Mouse (Mus musculus): Measurements from ENCODE around the gene Tapbp. TPM values are rescaled to one million over a fixed set of nuclear protein-coding genes. Genes with fewer than 3 reads are reported as not detected.

Tapbp gene
- polyA plus RNA-seq, 1 experiment = 225 TPM

DNA sequence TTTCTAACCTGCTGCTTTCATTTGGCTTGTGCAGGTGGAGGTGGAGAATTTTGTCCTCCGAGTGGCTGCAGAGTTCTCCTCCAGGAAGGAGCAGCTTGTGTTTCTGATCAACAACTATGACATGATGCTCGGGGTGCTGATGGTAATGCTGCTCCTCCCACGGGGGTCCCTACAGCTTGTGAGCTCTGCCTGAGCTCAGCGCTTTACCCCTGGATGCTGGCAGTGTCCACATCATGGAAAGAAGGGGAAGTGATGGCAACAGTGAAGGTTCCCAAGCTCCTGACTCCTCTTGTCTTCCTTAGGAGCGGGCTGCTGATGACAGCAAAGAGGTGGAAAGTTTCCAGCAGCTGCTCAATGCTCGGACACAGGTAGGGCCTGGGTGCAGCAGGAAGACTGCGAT, 47.2 kb downstream of the Tapbp start:
- Histone ChIP-seq H3K4me1 (ENCODE audit: control insufficient read depth, insufficient read depth, low read length) (no peaks in the 10 kb centered on the region), H3K4me3 (replicated peaks; ENCODE audit: extremely low read depth, low read depth, low read length) (no peak overlapping the region)
- no peak for TF ChIP-seq CTCF (IDR thresholded peaks at IDR 0.05; ENCODE audit: insufficient read depth, low read length)
- TF ChIP-seq POLR2A (IDR thresholded peaks at IDR 0.05; ENCODE audit: borderline replicate concordance, extremely low read depth, low read depth, low read length) = no peak
- no peak for DNase-seq
- WGBS = 91% methylated on average over 7 of the region's 7 CpGs

DNA sequence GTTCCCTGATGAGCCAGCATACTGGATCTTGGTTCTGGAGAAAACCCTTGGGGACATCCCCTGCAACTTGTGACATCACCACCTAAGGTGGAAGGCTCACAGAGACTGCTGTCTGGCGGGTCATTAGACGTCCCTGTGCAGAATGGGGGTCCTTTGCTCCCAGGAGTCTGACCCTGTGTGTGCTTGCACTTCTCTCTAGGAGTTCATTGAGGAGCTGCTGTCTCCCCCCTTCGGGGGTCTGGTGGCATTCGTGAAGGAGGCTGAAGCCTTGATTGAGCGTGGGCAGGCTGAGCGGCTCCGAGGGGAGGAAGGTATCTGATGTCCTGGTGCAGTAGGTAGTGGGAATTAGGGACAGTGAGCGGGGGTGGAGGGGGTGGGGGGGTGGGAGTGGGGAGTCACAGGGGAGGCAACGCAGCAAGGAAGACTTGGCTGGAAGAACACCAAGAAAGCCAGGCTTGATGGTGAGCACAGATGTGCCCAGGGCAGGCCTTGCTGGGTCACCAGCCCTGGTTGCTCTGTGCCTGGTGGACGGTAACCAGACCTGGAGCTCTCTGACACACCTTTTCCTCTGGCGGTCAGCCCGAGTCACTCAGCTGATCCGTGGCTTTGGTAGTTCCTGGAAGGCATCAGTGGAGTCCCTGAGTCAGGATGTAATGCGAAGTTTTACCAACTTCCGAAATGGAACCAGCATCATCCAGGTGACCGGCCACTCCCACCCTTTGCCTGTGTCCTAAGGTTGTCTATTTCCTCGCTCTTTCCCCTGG, 49.6 kb downstream of the Tapbp start:
- 89% methylated on average over 17 of the region's 17 CpGs for WGBS
- Histone ChIP-seq H3K4me3 (replicated peaks; ENCODE audit: extremely low read depth, low read depth, low read length) (no peak overlapping the region), H3K4me1 (ENCODE audit: control insufficient read depth, insufficient read depth, low read length) (no peaks in the 10 kb centered on the region)
- TF ChIP-seq CTCF (IDR thresholded peaks at IDR 0.05; ENCODE audit: insufficient read depth, low read length) (no peak), POLR2A (IDR thresholded peaks at IDR 0.05; ENCODE audit: borderline replicate concordance, extremely low read depth, low read depth, low read length) (no peak)
- no peak for DNase-seq

DNA sequence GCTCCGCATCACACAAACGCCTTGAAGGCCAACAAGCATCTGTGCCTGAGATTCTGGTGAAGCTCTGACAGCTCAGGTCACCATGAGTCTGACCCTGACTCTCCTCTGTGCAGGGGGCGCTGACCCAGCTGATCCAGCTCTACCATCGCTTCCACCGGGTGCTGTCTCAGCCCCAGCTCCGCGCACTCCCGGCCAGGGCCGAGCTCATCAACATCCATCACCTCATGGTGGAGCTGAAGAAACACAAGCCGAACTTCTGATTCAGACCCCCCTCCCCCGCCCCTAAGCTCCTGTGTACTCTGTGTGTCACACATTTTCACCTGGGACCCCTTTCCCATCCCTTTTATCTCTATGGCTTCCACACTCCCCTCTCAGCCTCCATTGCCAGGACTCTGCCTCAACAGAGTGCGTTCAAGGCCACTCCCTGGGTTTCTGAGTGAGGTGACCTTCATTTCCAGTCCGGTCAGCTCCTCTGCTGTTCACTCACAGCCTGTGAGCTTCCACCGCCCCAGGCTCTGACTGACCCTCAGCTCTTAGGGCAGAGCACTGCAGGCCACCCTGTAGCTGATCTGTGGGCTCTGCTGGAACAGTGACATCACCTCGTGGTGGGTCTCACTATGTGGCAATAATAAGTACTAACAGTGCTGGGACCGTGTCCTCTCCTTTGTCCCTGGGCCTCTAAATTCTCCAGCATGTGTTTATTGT, 50.3 kb downstream of the Tapbp start:
- WGBS = 82% methylated on average over 16 of the region's 16 CpGs

GRCm38 (mm10) chr17:33968489-33968888, 52.8 kb downstream of the Tapbp start:
- Histone ChIP-seq H3K4me1 (ENCODE audit: control insufficient read depth, insufficient read depth, low read length) (no peaks in the 10 kb centered on the region), H3K4me3 (replicated peaks; ENCODE audit: extremely low read depth, low read depth, low read length) (no peak overlapping the region)
- DNase-seq = peak; percentile 80
- WGBS = 2% methylated on average over 9 of the region's 9 CpGs
- TF ChIP-seq CTCF (IDR thresholded peaks at IDR 0.05; ENCODE audit: insufficient read depth, low read length) = peak; percentile 95
- peak; percentile 23; the same call in 1 of the 2 replicates for TF ChIP-seq POLR2A (IDR thresholded peaks at IDR 0.05; ENCODE audit: borderline replicate concordance, extremely low read depth, low read depth, low read length)

More for the DNA sequence above, 50.3 kb downstream of the Tapbp start:
- no peak overlapping the region for H3K4me3 ChIP-seq (replicated peaks; ENCODE audit: extremely low read depth, low read depth, low read length)
- H3K4me1 ChIP-seq (ENCODE audit: control insufficient read depth, insufficient read depth, low read length) = no peaks in the 10 kb centered on the region
- DNase-seq = no peak
- TF ChIP-seq CTCF (IDR thresholded peaks at IDR 0.05; ENCODE audit: insufficient read depth, low read length) (no peak), POLR2A (IDR thresholded peaks at IDR 0.05; ENCODE audit: borderline replicate concordance, extremely low read depth, low read depth, low read length) (no peak)

DNA sequence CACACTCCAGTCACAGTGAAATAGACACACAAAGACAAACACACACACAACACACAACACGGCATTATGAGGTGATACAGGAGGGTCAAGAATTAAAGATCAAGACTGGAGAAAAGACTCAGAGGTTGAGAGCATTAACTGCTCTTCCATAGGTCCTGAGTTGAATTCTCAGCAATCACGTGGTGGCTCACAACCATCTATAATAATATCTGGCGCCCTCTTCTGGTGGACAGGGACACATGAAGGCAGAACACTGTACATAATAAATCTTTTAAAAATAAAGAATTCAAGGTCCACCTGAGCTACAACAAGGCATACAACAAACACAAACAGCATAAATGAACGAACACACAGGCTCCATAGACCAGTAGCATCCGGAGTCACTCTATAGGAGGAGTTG, 53.2 kb downstream of the Tapbp start:
- Histone ChIP-seq H3K4me1 (ENCODE audit: control insufficient read depth, insufficient read depth, low read length) (no peaks in the 10 kb centered on the region), H3K4me3 (replicated peaks; ENCODE audit: extremely low read depth, low read depth, low read length) (no peak overlapping the region)
- 28% methylated on average over 5 of the region's 5 CpGs for WGBS
- TF ChIP-seq CTCF (IDR thresholded peaks at IDR 0.05; ENCODE audit: insufficient read depth, low read length) = no peak
- no peak for TF ChIP-seq POLR2A (IDR thresholded peaks at IDR 0.05; ENCODE audit: borderline replicate concordance, extremely low read depth, low read depth, low read length)
- DNase-seq = no peak

GRCm38 (mm10) chr17:33969394-33969793, 53.7 kb downstream of the Tapbp start:
- WGBS = 76% methylated on average over 4 of the region's 4 CpGs
- DNase-seq = no peak
- no peak for TF ChIP-seq POLR2A (IDR thresholded peaks at IDR 0.05; ENCODE audit: borderline replicate concordance, extremely low read depth, low read depth, low read length)
- TF ChIP-seq CTCF (IDR thresholded peaks at IDR 0.05; ENCODE audit: insufficient read depth, low read length) = no peak

DNA sequence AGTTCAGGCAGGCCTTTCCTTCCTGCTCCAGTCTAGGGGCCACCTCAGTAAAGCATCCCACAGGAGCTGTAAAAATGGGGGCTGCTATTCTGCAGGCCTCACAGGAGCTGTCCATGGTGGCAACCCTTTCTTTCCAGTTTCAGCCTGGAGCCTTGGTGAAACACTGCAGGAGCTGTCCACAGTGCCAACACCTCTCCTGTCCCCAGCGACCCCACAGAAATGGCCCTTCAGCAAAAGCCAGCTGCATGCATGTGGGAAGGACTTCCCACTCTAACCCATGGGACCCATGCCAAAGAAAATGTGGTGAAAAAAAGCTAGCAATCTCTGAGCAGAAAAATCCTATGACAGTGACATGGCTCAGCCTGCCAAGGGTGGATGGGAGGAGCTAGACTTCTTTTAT, 57.0 kb downstream of the Tapbp start:
- TF ChIP-seq CTCF (IDR thresholded peaks at IDR 0.05; ENCODE audit: insufficient read depth, low read length) = no peak
- TF ChIP-seq POLR2A (IDR thresholded peaks at IDR 0.05; ENCODE audit: borderline replicate concordance, extremely low read depth, low read depth, low read length) = no peak
- 11% methylated on average over 1 of the region's 1 CpGs for WGBS
- no peaks in the 10 kb centered on the region for H3K4me1 ChIP-seq (ENCODE audit: control insufficient read depth, insufficient read depth, low read length)
- no peak overlapping the region for H3K4me3 ChIP-seq (replicated peaks; ENCODE audit: extremely low read depth, low read depth, low read length)
- DNase-seq = no peak

More at GRCm38 (mm10) chr17:33969394-33969793, 53.7 kb downstream of the Tapbp start:
- no peaks in the 10 kb centered on the region for H3K4me1 ChIP-seq (ENCODE audit: control insufficient read depth, insufficient read depth, low read length)
- no peak overlapping the region for H3K4me3 ChIP-seq (replicated peaks; ENCODE audit: extremely low read depth, low read depth, low read length)

- no peak for DNase-seq
- Histone ChIP-seq H3K4me3 (replicated peaks; ENCODE audit: extremely low read depth, low read depth, low read length) (no peak overlapping the region), H3K4me1 (ENCODE audit: control insufficient read depth, insufficient read depth, low read length) (no peaks in the 10 kb centered on the region)
- 67% methylated on average over 3 of the region's 3 CpGs for WGBS
- no peak for TF ChIP-seq POLR2A (IDR thresholded peaks at IDR 0.05; ENCODE audit: borderline replicate concordance, extremely low read depth, low read depth, low read length)
- TF ChIP-seq CTCF (IDR thresholded peaks at IDR 0.05; ENCODE audit: insufficient read depth, low read length) = no peak
Observed at GRCm38 (mm10) chr17:33973572-33973971, 57.9 kb downstream of the Tapbp start.

GRCm38 (mm10) chr17:33977861-33978557, 62.3 kb downstream of the Tapbp start:
- peaks cover 15% of the 10 kb centered on the region for H3K4me1 ChIP-seq (ENCODE audit: control insufficient read depth, insufficient read depth, low read length)
- TF ChIP-seq CTCF (IDR thresholded peaks at IDR 0.05; ENCODE audit: insufficient read depth, low read length) = no peak
- no peak for TF ChIP-seq POLR2A (IDR thresholded peaks at IDR 0.05; ENCODE audit: borderline replicate concordance, extremely low read depth, low read depth, low read length)
- no peak for DNase-seq
- H3K4me3 ChIP-seq (replicated peaks; ENCODE audit: extremely low read depth, low read depth, low read length) = peak overlapping the region; percentile 81
- WGBS = 3% methylated on average over 57 of the region's 57 CpGs
